Mouse (Mus musculus) natural killer cell, adult 2 months (primary cell): ENCODE data around the gene Bola1.

Source experiments
- DNase-seq, 2 experiments: peaks; one replicate each; pipeline ENCODE4 v3.0.0; 2022; ENCODE audit warnings: low spot score in 2 of 2

Gene Bola1

GRCm38 (mm10) chr3:96219661-96220130 is at the start of gene Bola1, which contains the start of gene Hist2h2ab:
Bola1 (minus strand) TSS chr3:96219709.
Hist2h2ab (plus strand) TSS chr3:96219865.
- DNase-seq = peak; percentile 76 to 77

GRCm38 (mm10) chr3:96268776-96269378 is 49.4 kb upstream of the Bola1 start:
- DNase-seq = peak in 1 of 2 experiments; percentile 32

DNA sequence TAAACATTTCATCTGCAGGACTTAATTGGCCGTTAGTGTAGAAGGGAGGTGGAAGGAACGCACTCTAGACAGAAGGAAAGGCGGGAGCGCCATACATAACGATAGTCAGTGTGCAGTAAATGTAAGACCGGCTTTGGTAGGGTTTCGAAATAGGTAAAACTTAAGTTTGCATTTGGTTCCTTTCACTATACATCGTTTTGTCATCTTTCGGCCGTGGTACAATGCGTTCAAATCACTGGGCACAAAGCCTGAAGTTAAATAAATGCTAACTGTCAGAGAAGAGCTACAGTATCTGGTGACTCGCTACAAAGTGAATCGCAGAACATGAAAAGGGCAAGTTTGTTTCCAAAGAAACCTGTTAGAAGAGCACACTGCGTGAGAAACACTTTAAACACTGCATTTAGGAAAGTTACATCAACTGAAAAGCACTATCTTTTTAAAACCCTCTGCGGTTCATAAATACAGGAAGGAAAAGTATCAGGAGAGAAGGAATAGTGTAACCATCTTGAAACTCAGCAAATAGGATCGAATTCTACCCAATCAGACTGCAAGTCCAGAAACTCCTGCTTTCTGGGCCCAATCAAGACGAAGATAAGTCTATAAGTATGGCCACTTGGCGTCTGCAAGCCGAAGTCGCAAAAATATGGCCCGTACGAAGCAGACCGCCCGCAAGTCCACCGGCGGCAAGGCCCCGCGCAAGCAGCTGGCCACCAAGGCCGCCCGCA is 48.7 kb upstream of the Bola1 start, which contains the start of gene Hist2h3b:
TSS of gene Hist2h3b (plus strand) at position 604 of the 725 bp plus-strand sequence.
- DNase-seq = peak; percentile 77 to 79

GRCm38 (mm10) chr3:96267541-96267940 is 48.0 kb upstream of the Bola1 start:
- no peak for DNase-seq

GRCm38 (mm10) chr3:96266132-96266710 is 46.7 kb upstream of the Bola1 start:
- DNase-seq = no peak

DNA sequence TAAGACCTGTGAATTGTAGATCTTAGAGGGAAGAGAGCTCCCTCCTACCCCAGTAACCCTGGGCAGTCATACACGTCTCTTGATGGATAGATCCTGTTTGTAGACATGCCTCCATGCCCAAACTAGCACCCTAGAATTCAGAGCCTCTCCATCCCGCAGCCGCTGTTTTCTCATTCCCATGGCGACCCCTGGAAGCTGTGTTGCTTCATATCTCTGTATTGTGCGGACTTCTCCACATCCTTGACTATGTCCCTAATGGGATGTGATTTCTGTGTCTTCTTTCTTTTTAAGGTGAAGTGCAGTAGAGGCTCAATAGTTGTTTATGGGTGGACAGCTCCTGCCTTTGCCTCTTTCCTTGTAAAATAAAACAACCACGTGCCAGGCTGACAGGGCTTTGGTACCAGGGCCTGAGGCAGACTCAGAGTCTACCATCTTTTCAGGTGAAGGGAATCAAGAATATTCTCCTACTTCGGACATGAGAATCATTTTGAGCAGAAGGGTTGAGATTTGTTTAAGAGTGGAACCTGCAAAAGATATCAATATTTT is 45.0 kb upstream of the Bola1 start:
- DNase-seq = no peak

GRCm38 (mm10) chr3:96263558-96264403 is 44.3 kb upstream of the Bola1 start:
- DNase-seq = no peak

- peak; percentile 96 to 97 for DNase-seq
Measured at GRCm38 (mm10) chr3:96262979-96263550, 43.6 kb upstream of the Bola1 start, which contains the start of gene Hist2h4. Hist2h4 (minus strand) TSS chr3:96263311.

GRCm38 (mm10) chr3:96262216-96262875 is 42.8 kb upstream of the Bola1 start:
- DNase-seq = peak; percentile 73 to 75

DNA sequence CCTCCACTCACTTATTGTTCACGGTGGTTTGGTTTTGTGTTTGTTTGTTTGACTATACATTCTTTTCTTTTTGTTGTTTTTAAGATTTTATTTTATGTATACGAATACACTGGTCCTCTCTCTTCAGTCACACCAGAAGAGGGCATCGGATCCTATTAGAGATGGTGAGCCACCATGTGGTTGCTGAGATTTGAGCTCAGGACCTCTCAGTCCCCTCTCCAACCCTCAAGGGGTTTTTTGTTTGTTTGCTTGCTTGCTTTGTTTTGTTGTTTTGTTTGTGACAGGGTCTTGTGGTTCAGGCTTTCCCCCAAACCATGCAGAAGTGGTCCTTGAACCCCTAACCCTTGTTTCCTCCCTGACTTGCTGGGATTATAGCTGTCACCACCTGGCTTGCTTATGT is 42.1 kb upstream of the Bola1 start:
- DNase-seq = no peak

DNA sequence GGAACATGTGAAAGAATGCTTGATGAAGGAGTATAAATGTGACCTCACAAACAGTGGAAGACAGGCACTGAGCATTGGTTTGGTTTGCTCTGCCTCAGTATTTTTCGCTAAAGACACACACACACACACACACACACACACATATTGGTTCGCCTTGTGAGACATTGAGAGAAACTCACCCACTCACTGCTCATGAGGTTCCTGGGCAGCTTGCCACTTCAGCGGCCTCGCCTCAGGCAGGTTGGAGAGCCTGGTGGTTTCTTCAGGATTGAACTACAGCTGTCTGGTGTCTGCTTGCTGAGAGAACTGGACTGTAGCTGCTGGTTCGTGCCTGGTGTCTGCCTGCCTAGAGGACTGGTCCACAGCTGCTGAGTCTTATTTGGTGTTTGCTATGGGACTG is 40.7 kb upstream of the Bola1 start:
- DNase-seq = no peak

- no peak for DNase-seq
Measured at GRCm38 (mm10) chr3:96257190-96257589, 37.7 kb upstream of the Bola1 start.

- DNase-seq = no peak
Measured at GRCm38 (mm10) chr3:96255926-96256593, 36.6 kb upstream of the Bola1 start.

GRCm38 (mm10) chr3:96254683-96255355 is 35.3 kb upstream of the Bola1 start:
- DNase-seq = no peak

GRCm38 (mm10) chr3:96251787-96252186 is 32.3 kb upstream of the Bola1 start:
- no peak for DNase-seq

GRCm38 (mm10) chr3:96250890-96251289 is 31.4 kb upstream of the Bola1 start:
- no peak for DNase-seq

DNA sequence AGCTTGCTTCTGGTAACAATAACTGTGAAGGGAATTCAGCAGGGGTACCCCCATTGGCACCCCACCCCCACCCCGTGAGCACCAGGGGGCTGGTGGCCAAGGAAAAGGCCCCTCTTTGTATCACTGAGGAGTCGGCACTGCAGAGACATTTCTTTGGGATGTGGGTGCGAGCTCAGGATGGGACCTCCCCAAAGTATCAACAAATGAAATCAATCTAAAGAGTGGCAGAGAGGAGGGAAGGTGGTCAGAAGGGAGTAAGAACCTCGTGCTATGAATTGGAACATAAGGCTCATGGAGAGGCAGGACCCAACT is 29.5 kb upstream of the Bola1 start:
- no peak for DNase-seq

DNA sequence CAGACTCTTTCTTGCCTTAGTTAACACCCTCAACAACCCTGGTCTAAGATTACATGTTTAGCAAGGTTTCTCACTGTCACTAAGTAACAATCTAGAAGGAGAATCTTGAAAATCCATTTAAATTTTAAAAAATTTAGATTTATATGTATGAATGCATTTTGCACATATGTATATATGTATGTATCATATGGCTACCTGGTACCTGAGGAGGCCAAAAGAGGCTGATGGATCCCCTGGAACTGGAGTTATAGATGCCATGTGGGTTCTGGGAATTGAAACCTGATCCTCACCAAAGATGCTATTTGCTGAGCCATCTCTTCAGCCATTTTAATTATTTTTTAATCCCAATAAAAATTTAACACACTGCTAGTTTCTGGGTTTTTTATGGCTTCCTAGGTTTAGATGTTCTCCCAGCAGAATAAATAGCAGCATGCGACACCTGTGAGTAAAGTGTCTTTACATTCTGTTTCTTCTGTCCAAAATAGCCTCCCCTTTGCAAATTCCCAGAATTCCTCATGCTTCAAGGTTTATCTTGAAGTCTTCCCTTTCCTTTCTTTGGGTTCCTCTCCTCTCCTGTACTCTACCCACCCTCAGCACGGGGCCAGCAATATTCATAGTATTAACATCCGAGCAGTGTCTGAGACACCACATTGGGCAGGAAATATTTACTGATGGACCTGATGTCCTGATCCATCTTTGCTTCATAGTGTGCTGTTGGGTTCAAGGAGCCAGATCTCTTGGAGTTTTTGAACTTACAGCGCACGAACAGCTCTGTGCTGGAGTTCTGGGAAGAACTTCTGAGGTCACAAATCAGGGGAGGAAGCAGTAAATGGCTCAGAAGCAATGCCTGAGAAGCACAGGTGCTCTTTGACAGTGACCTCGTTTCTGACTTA is 28.9 kb upstream of the Bola1 start:
- DNase-seq = no peak
